Mouse (Mus musculus) liver, embryonic 12.5 days (tissue): ENCODE results near the gene Mcm6. TPM values are rescaled to one million over a fixed set of nuclear protein-coding genes. Genes with fewer than 3 reads are reported as not detected.

ENCODE experiments used
- ATAC-seq: fragments of 200-750 bp; cut with Nextera tagmentation; 2 replicates; pipeline ENCODE4 v1.8.0; 2017; ENCODE audit warnings: moderate number of reproducible peaks, mild to moderate bottlenecking, moderate library complexity
- H3K27ac ChIP-seq: fragments of 300-500 bp; sonication (generic); 2 replicates; pipeline ENCODE4 v1.5.1; 2016; ENCODE audit warnings: mild to moderate bottlenecking
- H3K27me3 ChIP-seq: fragments of 300-500 bp; sonication (generic); replicated peaks from 2 replicates; pipeline ENCODE4 v1.6.1; 2016; ENCODE audit warnings: mild to moderate bottlenecking, moderate library complexity
- H3K36me3 ChIP-seq: fragments of 300-500 bp; sonication (generic); 2 replicates; pipeline ENCODE4 v1.6.1; 2016; ENCODE audit warnings: mild to moderate bottlenecking, moderate library complexity
- H3K4me1 ChIP-seq: fragments of 300-500 bp; sonication (generic); 2 replicates; pipeline ENCODE4 v1.6.1; 2016
- H3K4me2 ChIP-seq: fragments of 300-500 bp; sonication (generic); 2 replicates; pipeline ENCODE4 v1.6.1; 2016; ENCODE audit warnings: mild to moderate bottlenecking, moderate library complexity
- H3K4me3 ChIP-seq: fragments of 300-500 bp; sonication (generic); 2 replicates; pipeline ENCODE4 v1.5.1; 2016; ENCODE audit warnings: mild to moderate bottlenecking, moderate library complexity
- H3K9ac ChIP-seq: fragments of 300-500 bp; sonication (generic); 2 replicates; pipeline ENCODE4 v1.6.1; 2016; ENCODE audit warnings: mild to moderate bottlenecking, moderate library complexity
- H3K9me3 ChIP-seq: fragments of 300-500 bp; sonication (generic); replicated peaks from 2 replicates; pipeline ENCODE4 v1.6.1; 2016; ENCODE audit warnings: mild to moderate bottlenecking, moderate library complexity
- WGBS: fragments of 180-500 bp; shearing (Covaris S2); methylation state at CpG from one replicate; pipeline ENCODE4 v1.1.7; 2016; ENCODE audit not compliant: insufficient replicate concordance; 5-methylcytosine and 5-hydroxymethylcytosine counted together
- polyA plus RNA-seq: library from polyadenylated mRNA; unstranded; fragments of >200 nt; fragmentation: Nextera tagmentation; extraction: Ambion mirVana; gene quantifications from 2 replicates; pipeline ENCODE4 v1.2.1, GENCODE M21; 2016

Gene Mcm6
- 343 and 345 TPM in 2 replicates for polyA plus RNA-seq

- Histone ChIP-seq H3K27me3 (no peaks in the 10 kb centered on the region), H3K4me1 (peaks cover 50% of the 10 kb centered on the region), H3K9me3 (no peaks in the 10 kb centered on the region), H3K36me3 (peaks cover 62% of the 10 kb centered on the region), H3K9ac (peak within 1 kb of the TSS; percentile 94), H3K27ac (peak within 1 kb of the TSS; percentile 91), H3K4me3 (peak within 1 kb of the TSS; percentile 96), H3K4me2 (peak within 1 kb of the TSS; percentile 85)
- 3% methylated on average over 38 of the region's 38 CpGs for WGBS
- peak; percentile 96 for ATAC-seq
Measured at GRCm38 (mm10) chr1:128359554-128360376, at the start of gene Mcm6. TSS of gene Mcm6 (minus strand) at chr1:128359664.

- Histone ChIP-seq H3K27me3 (no peaks in the 10 kb centered on the region), H3K9me3 (no peaks in the 10 kb centered on the region), H3K4me2 (no peak overlapping the region), H3K4me3 (no peak overlapping the region), H3K4me1 (peaks cover 18% of the 10 kb centered on the region), H3K9ac (no peak overlapping the region), H3K36me3 (peaks cover 63% of the 10 kb centered on the region), H3K27ac (no peak overlapping the region)
- 61% methylated on average over 1 of the region's 1 CpGs for WGBS
- no peak for ATAC-seq
Measured at GRCm38 (mm10) chr1:128406846-128407245, 47.4 kb upstream of the Mcm6 start.

GRCm38 (mm10) chr1:128405675-128406074, 46.2 kb upstream of the Mcm6 start:
- Histone ChIP-seq H3K27ac (no peak overlapping the region), H3K9ac (no peak overlapping the region), H3K4me3 (no peak overlapping the region), H3K4me2 (no peak overlapping the region), H3K36me3 (peaks cover 68% of the 10 kb centered on the region), H3K4me1 (peaks cover 18% of the 10 kb centered on the region), H3K27me3 (no peaks in the 10 kb centered on the region), H3K9me3 (no peaks in the 10 kb centered on the region)
- no peak for ATAC-seq
- 88% methylated on average over 1 of the region's 1 CpGs for WGBS

GRCm38 (mm10) chr1:128405041-128405481, 45.6 kb upstream of the Mcm6 start:
- Histone ChIP-seq H3K9ac (no peak overlapping the region), H3K27me3 (no peaks in the 10 kb centered on the region), H3K36me3 (peaks cover 70% of the 10 kb centered on the region), H3K4me3 (no peak overlapping the region), H3K4me2 (no peak overlapping the region), H3K4me1 (peaks cover 16% of the 10 kb centered on the region), H3K9me3 (no peaks in the 10 kb centered on the region), H3K27ac (no peak overlapping the region)
- no peak for ATAC-seq
- 82% methylated on average over 2 of the region's 2 CpGs for WGBS

GRCm38 (mm10) chr1:128400926-128401325, 41.5 kb upstream of the Mcm6 start:
- H3K27me3 ChIP-seq, result no peaks in the 10 kb centered on the region
- no peak overlapping the region for H3K4me2 ChIP-seq
- WGBS, result 72% methylated on average over 2 of the region's 2 CpGs
- ATAC-seq, result no peak
- H3K9ac ChIP-seq, result no peak overlapping the region
- H3K9me3 ChIP-seq, result no peaks in the 10 kb centered on the region
- peaks cover 82% of the 10 kb centered on the region for H3K36me3 ChIP-seq
- H3K4me3 ChIP-seq, result no peak overlapping the region
- H3K4me1 ChIP-seq, result no peaks in the 10 kb centered on the region
- H3K27ac ChIP-seq, result no peak overlapping the region

- 76% methylated on average over 5 of the region's 5 CpGs for WGBS
- Histone ChIP-seq H3K9ac (no peak overlapping the region), H3K4me2 (no peak overlapping the region), H3K9me3 (no peaks in the 10 kb centered on the region), H3K36me3 (peaks cover 84% of the 10 kb centered on the region), H3K27ac (no peak overlapping the region), H3K4me1 (no peaks in the 10 kb centered on the region), H3K27me3 (no peaks in the 10 kb centered on the region), H3K4me3 (no peak overlapping the region)
- ATAC-seq, result no peak
Measured at GRCm38 (mm10) chr1:128399941-128400915, 40.8 kb upstream of the Mcm6 start.

- Histone ChIP-seq H3K27ac (no peak overlapping the region), H3K4me2 (no peak overlapping the region), H3K4me3 (no peak overlapping the region), H3K9ac (no peak overlapping the region), H3K36me3 (peaks cover 84% of the 10 kb centered on the region), H3K4me1 (no peaks in the 10 kb centered on the region), H3K9me3 (no peaks in the 10 kb centered on the region), H3K27me3 (no peaks in the 10 kb centered on the region)
- 93% methylated on average over 5 of the region's 5 CpGs for WGBS
- no peak for ATAC-seq
Measured at GRCm38 (mm10) chr1:128398738-128399445, 39.4 kb upstream of the Mcm6 start.

- H3K27ac ChIP-seq, result no peak overlapping the region
- no peaks in the 10 kb centered on the region for H3K27me3 ChIP-seq
- no peak for ATAC-seq
- 82% methylated on average over 3 of the region's 3 CpGs for WGBS
- H3K4me1 ChIP-seq, result no peaks in the 10 kb centered on the region
- H3K9me3 ChIP-seq, result no peaks in the 10 kb centered on the region
- H3K4me2 ChIP-seq, result no peak overlapping the region
- peaks cover 80% of the 10 kb centered on the region for H3K36me3 ChIP-seq
- no peak overlapping the region for H3K9ac ChIP-seq
- H3K4me3 ChIP-seq, result no peak overlapping the region
Measured at GRCm38 (mm10) chr1:128394657-128395056, 35.2 kb upstream of the Mcm6 start.

- Histone ChIP-seq H3K4me1 (no peaks in the 10 kb centered on the region), H3K36me3 (peaks cover 82% of the 10 kb centered on the region), H3K4me3 (no peak overlapping the region), H3K9me3 (no peaks in the 10 kb centered on the region), H3K9ac (no peak overlapping the region), H3K27me3 (no peaks in the 10 kb centered on the region), H3K4me2 (no peak overlapping the region), H3K27ac (no peak overlapping the region)
- WGBS, result 85% methylated on average over 2 of the region's 2 CpGs
- ATAC-seq, result no peak
Measured at GRCm38 (mm10) chr1:128392382-128392781, 32.9 kb upstream of the Mcm6 start.

GRCm38 (mm10) chr1:128386487-128386886, 27.0 kb upstream of the Mcm6 start:
- H3K9me3 ChIP-seq, result no peaks in the 10 kb centered on the region
- no peaks in the 10 kb centered on the region for H3K4me1 ChIP-seq
- H3K4me2 ChIP-seq, result no peak overlapping the region
- H3K27ac ChIP-seq, result no peak overlapping the region
- 83% methylated on average over 7 of the region's 7 CpGs for WGBS
- no peak overlapping the region for H3K9ac ChIP-seq
- peaks cover 80% of the 10 kb centered on the region for H3K36me3 ChIP-seq
- H3K4me3 ChIP-seq, result no peak overlapping the region
- ATAC-seq, result no peak
- no peaks in the 10 kb centered on the region for H3K27me3 ChIP-seq

- WGBS, result 85% methylated on average over 4 of the region's 4 CpGs
Measured at GRCm38 (mm10) chr1:128376841-128377240, 17.4 kb upstream of the Mcm6 start.

More at GRCm38 (mm10) chr1:128376841-128377240, 17.4 kb upstream of the Mcm6 start:
- Histone ChIP-seq H3K27me3 (no peaks in the 10 kb centered on the region), H3K9me3 (no peaks in the 10 kb centered on the region), H3K4me3 (no peak overlapping the region), H3K9ac (no peak overlapping the region), H3K27ac (no peak overlapping the region), H3K36me3 (peaks cover 79% of the 10 kb centered on the region), H3K4me1 (no peaks in the 10 kb centered on the region), H3K4me2 (no peak overlapping the region)
- no peak for ATAC-seq
